Mouse (Mus musculus) midbrain, embryonic 16.5 days (tissue): ENCODE data around the gene Stub1. TPM values are rescaled to one million over a fixed set of nuclear protein-coding genes. Genes with fewer than 3 reads are reported as not detected.

Experiments
- ATAC-seq: fragments of 200-750 bp; cut with Nextera tagmentation; 2 replicates; pipeline ENCODE4 v1.8.0; 2017; ENCODE audit warnings: moderate TSS enrichment
- H3K27ac ChIP-seq: fragments of 300-500 bp; sonication (generic); 2 replicates; pipeline ENCODE4 v1.5.1; 2014; ENCODE audit warnings: mild to moderate bottlenecking, low read length, mixed read lengths
- H3K27me3 ChIP-seq: fragments of 300-500 bp; sonication (generic); 2 replicates; pipeline ENCODE4 v1.6.1; 2014; ENCODE audit warnings: low read depth, low read length, mixed read lengths; ENCODE audit not compliant: control insufficient read depth, insufficient read depth
- H3K36me3 ChIP-seq: fragments of 300-500 bp; sonication (generic); 2 replicates; pipeline ENCODE4 v1.6.1; 2014; ENCODE audit warnings: mild to moderate bottlenecking, low read length, moderate library complexity, mixed read lengths; ENCODE audit not compliant: control insufficient read depth, insufficient read depth
- H3K4me1 ChIP-seq: fragments of 300-500 bp; sonication (generic); 2 replicates; pipeline ENCODE4 v1.6.1; 2014; ENCODE audit warnings: mild to moderate bottlenecking, low read length, mixed read lengths; ENCODE audit not compliant: control insufficient read depth, insufficient read depth
- H3K4me2 ChIP-seq: fragments of 300-500 bp; sonication (generic); 2 replicates; pipeline ENCODE4 v1.6.1; 2014; ENCODE audit warnings: mild to moderate bottlenecking, low read length, mixed read lengths
- H3K4me3 ChIP-seq: fragments of 300-500 bp; sonication (generic); 2 replicates; pipeline ENCODE4 v1.5.1; 2014; ENCODE audit warnings: low read depth, mild to moderate bottlenecking, low read length, moderate library complexity, mixed read lengths
- H3K9ac ChIP-seq: fragments of 300-500 bp; sonication (generic); 2 replicates; pipeline ENCODE4 v1.6.1; 2014; ENCODE audit warnings: low read depth, low read length, mixed read lengths
- H3K9me3 ChIP-seq: fragments of 300-500 bp; sonication (generic); replicated peaks from 2 replicates; pipeline ENCODE4 v1.6.1; 2014; ENCODE audit warnings: mild to moderate bottlenecking, low read length, mixed read lengths; ENCODE audit not compliant: control insufficient read depth, poor library complexity, severe bottlenecking
- WGBS: fragments of 180-500 bp; shearing (Covaris S2); extraction: QIAGEN DNeasy Blood & Tissue Kit; methylation state at CpG from one replicate; pipeline ENCODE4 v1.1.7; 2014; 5-methylcytosine and 5-hydroxymethylcytosine counted together
- polyA plus RNA-seq: library from polyadenylated mRNA; unstranded; fragments of >200 nt; fragmentation: Nextera tagmentation; extraction: Ambion mirVana; gene quantifications from 2 replicates; pipeline ENCODE4 v1.2.1, GENCODE M21; 2015

Gene Stub1
- polyA plus RNA-seq, 1 experiment from 2014 or later: 382 TPM

DNA sequence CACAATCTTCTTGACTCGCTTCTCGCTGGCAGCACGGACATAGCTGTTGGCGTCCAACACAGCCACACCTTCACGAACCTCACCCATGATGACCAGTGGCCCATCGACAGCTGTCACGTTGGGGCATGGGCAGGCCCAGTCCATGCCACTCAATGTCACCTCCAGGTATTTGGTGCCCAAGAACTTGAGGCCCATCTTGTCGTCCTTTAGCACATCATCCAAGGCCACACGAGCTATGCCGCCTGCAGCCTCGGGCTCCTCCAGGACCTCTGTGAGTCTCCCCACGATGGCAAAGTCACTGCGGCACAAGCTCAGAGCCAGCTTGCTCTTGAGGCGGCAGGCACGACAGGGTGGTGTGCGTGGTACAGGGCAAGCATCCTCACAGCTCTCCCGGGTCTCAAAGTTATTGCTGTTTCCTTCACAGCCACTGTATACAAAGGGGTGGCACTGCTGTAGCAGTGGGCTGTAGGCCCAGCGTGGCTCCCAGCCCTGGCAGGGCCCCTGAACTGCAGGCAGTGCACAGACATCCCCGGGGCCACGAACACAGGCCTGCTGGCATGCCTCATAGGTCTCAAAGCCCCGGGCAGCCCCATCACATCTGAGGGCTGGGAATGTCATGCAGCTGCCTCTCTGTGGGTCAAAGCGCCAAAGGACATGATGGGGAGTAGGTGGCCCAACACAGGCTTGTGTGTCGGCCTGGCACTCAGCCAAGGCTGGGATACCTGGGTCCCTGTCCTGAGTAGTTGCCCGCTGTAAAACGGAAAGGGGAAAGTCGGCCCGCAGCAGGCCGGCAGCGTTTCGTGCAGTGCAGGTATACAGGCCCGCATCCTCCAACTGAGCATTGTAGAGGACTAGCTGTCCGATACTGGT, 44.8 kb upstream of the Stub1 start:
- Histone ChIP-seq H3K9ac (no peak overlapping the region), H3K27ac (no peak overlapping the region), H3K27me3 (no peaks in the 10 kb centered on the region), H3K4me1 (peaks cover 23% of the 10 kb centered on the region), H3K36me3 (peaks cover 11% of the 10 kb centered on the region), H3K4me2 (no peak overlapping the region), H3K4me3 (no peak overlapping the region), H3K9me3 (no peaks in the 10 kb centered on the region)
- ATAC-seq: no peak
- WGBS: 91% methylated on average over 32 of the region's 32 CpGs

GRCm38 (mm10) chr17:25877025-25877424, 43.8 kb upstream of the Stub1 start:
- 94% methylated on average over 3 of the region's 3 CpGs for WGBS
- peak overlapping the region; percentile 77 for H3K4me2 ChIP-seq
- no peak for ATAC-seq
- H3K27me3 ChIP-seq: no peaks in the 10 kb centered on the region
- H3K9me3 ChIP-seq: no peaks in the 10 kb centered on the region
- no peak overlapping the region for H3K4me3 ChIP-seq
- no peak overlapping the region for H3K9ac ChIP-seq
- H3K27ac ChIP-seq: no peak overlapping the region
- peaks cover 23% of the 10 kb centered on the region for H3K4me1 ChIP-seq
- peaks cover 11% of the 10 kb centered on the region for H3K36me3 ChIP-seq

- Histone ChIP-seq H3K4me3 (peak overlapping the region; percentile 62), H3K27me3 (no peaks in the 10 kb centered on the region), H3K9ac (peak overlapping the region; percentile 85), H3K27ac (peak overlapping the region; percentile 93), H3K9me3 (no peaks in the 10 kb centered on the region), H3K4me2 (peak overlapping the region; percentile 77), H3K36me3 (peaks cover 11% of the 10 kb centered on the region), H3K4me1 (peaks cover 23% of the 10 kb centered on the region)
- WGBS: 57% methylated on average over 10 of the region's 10 CpGs
- ATAC-seq: no peak
These were observed 43.2 kb upstream of the Stub1 start for GRCm38 (mm10) chr17:25876347-25876915.

DNA sequence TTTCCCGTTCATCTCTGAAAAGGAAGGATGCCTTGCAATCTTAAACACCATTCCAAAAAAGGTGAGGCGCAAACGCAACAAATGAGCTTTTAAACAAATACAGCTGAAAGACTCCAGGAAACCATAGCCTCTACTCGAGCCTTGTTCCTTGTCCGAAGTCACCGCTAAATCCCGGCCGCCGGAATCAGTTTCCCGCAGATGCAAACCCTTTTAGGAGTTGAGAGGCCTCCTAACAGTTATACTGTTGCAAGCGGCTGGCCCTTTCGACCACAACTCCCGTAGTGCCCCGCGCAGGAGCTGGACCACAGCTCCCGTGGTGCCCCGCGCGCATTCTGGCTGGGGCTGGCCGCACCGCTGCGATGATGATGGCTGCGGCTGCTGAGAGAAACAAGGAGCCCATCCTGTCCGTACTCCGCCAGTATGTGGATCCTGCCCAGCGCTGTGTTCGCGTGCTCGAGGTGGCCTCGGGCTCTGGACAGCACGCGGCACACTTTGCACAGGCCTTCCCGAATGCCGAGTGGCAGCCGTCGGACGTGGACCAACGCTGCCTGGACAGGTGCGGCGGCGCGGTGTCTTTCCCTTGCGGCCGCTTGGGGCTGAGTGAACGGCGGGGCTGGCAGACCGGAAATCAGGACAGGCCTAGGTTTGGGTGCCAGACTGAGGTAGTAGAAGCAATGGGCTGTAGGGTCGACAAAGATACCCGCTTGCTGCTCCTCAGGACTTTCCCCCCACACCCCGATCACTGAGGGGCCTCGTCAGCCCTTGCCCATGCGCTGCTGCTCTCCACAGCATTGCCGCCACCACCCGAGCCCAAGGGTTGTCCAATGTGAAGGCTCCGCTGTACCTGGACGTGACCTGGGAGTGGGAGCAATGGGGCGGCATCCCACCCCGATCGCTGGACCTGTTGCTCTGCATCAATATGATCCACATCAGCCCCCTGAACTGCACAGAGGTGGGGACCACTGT, 42.2 kb upstream of the Stub1 start:
- Histone ChIP-seq H3K36me3 (peaks cover 11% of the 10 kb centered on the region), H3K4me1 (peaks cover 20% of the 10 kb centered on the region), H3K9ac (peak overlapping the region; percentile 85), H3K27me3 (no peaks in the 10 kb centered on the region), H3K27ac (peak overlapping the region; percentile 93), H3K4me3 (peak overlapping the region; percentile 62), H3K4me2 (peak overlapping the region; percentile 77), H3K9me3 (no peaks in the 10 kb centered on the region)
- peak; percentile 93 for ATAC-seq
- under 1% methylated on average over 59 of the region's 59 CpGs for WGBS

GRCm38 (mm10) chr17:25874721-25875170, 41.5 kb upstream of the Stub1 start, which contains the start of gene Mettl26:
Gene Mettl26, plus strand, starts transcription at chr17:25875074.
- no peaks in the 10 kb centered on the region for H3K27me3 ChIP-seq
- H3K4me2 ChIP-seq: peak within 1 kb of the TSS; percentile 77
- ATAC-seq: peak; percentile 69
- under 1% methylated on average over 25 of the region's 25 CpGs for WGBS
- H3K27ac ChIP-seq: peak within 1 kb of the TSS; percentile 93
- no peaks in the 10 kb centered on the region for H3K9me3 ChIP-seq
- peak within 1 kb of the TSS; percentile 62 for H3K4me3 ChIP-seq
- H3K9ac ChIP-seq: peak within 1 kb of the TSS; percentile 85
- H3K36me3 ChIP-seq: peaks cover 11% of the 10 kb centered on the region
- peaks cover 17% of the 10 kb centered on the region for H3K4me1 ChIP-seq

- Histone ChIP-seq H3K9ac (peak overlapping the region; percentile 78), H3K27me3 (no peaks in the 10 kb centered on the region), H3K36me3 (peaks cover 11% of the 10 kb centered on the region), H3K27ac (peak overlapping the region; percentile 93), H3K9me3 (no peaks in the 10 kb centered on the region), H3K4me3 (peak overlapping the region; percentile 62), H3K4me1 (peaks cover 17% of the 10 kb centered on the region), H3K4me2 (peak overlapping the region; percentile 77)
- ATAC-seq: no peak
- WGBS: 6% methylated on average over 14 of the region's 14 CpGs
These were observed 41.0 kb upstream of the Stub1 start for GRCm38 (mm10) chr17:25874148-25874720.

DNA sequence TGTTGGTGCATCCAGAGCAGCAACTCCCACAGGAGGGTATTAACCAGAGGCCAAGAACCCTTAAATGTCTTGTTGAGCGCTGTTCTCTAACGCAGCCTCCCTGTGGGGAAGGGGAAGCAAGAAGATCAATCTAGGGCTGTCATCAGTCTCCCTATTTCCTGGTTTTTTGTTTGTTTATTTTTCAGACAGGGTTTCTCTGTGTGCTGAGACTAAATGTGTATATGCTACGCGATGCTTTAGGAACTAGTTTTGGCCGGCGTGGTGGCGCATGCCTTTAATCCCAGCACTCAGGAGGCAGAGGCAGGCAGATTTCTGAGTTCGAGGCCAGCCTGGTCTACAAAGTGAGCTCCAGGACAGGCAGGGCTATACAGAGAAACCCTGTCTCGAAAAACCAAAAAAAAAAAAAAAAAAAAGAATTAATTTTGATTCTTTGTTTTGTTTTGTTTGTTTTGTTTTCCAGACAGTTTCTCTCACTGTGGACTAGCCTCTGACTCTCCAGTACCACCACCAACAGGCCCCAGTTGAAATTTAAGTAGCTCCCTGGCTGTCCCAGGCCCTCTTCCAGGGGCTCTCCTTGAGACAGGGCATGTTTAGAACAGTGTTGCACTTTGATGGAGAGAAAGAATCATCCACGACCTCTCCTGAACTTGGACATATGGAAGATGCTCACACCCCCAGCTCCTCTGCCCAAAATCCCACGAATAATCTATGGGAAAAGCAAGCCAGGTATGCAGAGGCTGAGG, 40.4 kb upstream of the Stub1 start:
- peak overlapping the region; percentile 93 for H3K27ac ChIP-seq
- H3K36me3 ChIP-seq: peaks cover 11% of the 10 kb centered on the region
- peaks cover 17% of the 10 kb centered on the region for H3K4me1 ChIP-seq
- WGBS: 82% methylated on average over 11 of the region's 11 CpGs
- H3K27me3 ChIP-seq: no peaks in the 10 kb centered on the region
- peak overlapping the region; percentile 62 for H3K4me3 ChIP-seq
- no peaks in the 10 kb centered on the region for H3K9me3 ChIP-seq
- H3K4me2 ChIP-seq: peak overlapping the region; percentile 77
- H3K9ac ChIP-seq: peak overlapping the region; percentile 78
- no peak for ATAC-seq

- Histone ChIP-seq H3K27me3 (no peaks in the 10 kb centered on the region), H3K27ac (no peak overlapping the region), H3K4me3 (no peak overlapping the region), H3K9me3 (no peaks in the 10 kb centered on the region), H3K4me1 (peaks cover 20% of the 10 kb centered on the region), H3K9ac (no peak overlapping the region), H3K4me2 (no peak overlapping the region), H3K36me3 (peaks cover 2% of the 10 kb centered on the region; the same call in 1 of the 2 replicates)
- WGBS: 84% methylated on average over 3 of the region's 3 CpGs
- no peak for ATAC-seq
These were observed 39.5 kb upstream of the Stub1 start for GRCm38 (mm10) chr17:25872676-25873075.
